Mouse (Mus musculus) mouse trophoblast stem cell (cell line): ENCODE measurements at regions not wholly inside any gene's neighbourhood (a gene's known extent, or its start where the extent isn't known, plus 50 kb on each side); places are given as distances from the start of the nearest gene placed in this dataset.

Source experiments
- in situ Hi-C, 2 experiments: fragments of 300-500 bp; cut with MseI, MboI; formaldehyde crosslinking; loops; 2 replicates in 1 of 2; 3 replicates in 1 of 2; pipeline ENCODE4 v1.15.1; 2025

GRCm38 (mm10) chr12:99096930-99097617, 176.7 kb downstream of the Ttc8 start:
- in situ Hi-C loops: loop anchor here in 1 of 2 experiments (5.0 kb wide), 1 partner anchor 55 kb away; no protein-coding TSS in a partner anchor

- in situ Hi-C loops: loop anchor here in 1 of 2 experiments (5.0 kb wide), 1 partner anchor 55 kb away; no protein-coding TSS in a partner anchor
Observed at GRCm38 (mm10) chr12:99097618-99098066, 177.3 kb downstream of the Ttc8 start.

GRCm38 (mm10) chr12:99099881-99100280, 179.5 kb downstream of the Ttc8 start:
- in situ Hi-C loops: loop anchor here in 1 of 2 experiments (5.0 kb wide), 1 partner anchor 52 kb away; no protein-coding TSS in a partner anchor

GRCm38 (mm10) chr12:99108616-99109015, 188.2 kb downstream of the Ttc8 start:
- in situ Hi-C loops: no loop called here

GRCm38 (mm10) chr12:99113781-99114180, 193.4 kb downstream of the Ttc8 start:
- in situ Hi-C loops: no loop called here

GRCm38 (mm10) chr12:99116491-99116890, 196.1 kb downstream of the Ttc8 start:
- in situ Hi-C loops: no loop called here

- in situ Hi-C loops: no loop called here
Observed at GRCm38 (mm10) chr12:99118381-99119115, 198.2 kb downstream of the Ttc8 start.

- in situ Hi-C loops: no loop called here
Observed at GRCm38 (mm10) chr12:99119966-99120365, 199.6 kb downstream of the Ttc8 start.

GRCm38 (mm10) chr12:99123611-99124495, 203.5 kb downstream of the Ttc8 start:
- in situ Hi-C loops: no loop called here

GRCm38 (mm10) chr12:99126129-99126528, 205.8 kb downstream of the Ttc8 start:
- in situ Hi-C loops: no loop called here
